Mouse (Mus musculus) retina, adult 2 months (tissue): Measurements from ENCODE around the gene Smn1.
"Not testable (repeated sequence)": the region's sequence is repeated elsewhere in the genome, so short reads cannot be mapped to it uniquely, and the experiment has no call there.

ENCODE experiments used
- DNase-seq: peaks from one replicate; pipeline ENCODE4 v3.0.0-alpha.2; 2012; ENCODE audit warnings: low read depth, low spot score

The Smn1 gene

GRCm38 (mm10) chr13:100124423-100125257 lies at the start of gene Smn1:
Gene Smn1 (plus strand): TSS chr13:100124852.
- peak; percentile 90 for DNase-seq

- DNase-seq: no peak
Measured at GRCm38 (mm10) chr13:100098808-100099207, 25.8 kb upstream of the Smn1 start.

GRCm38 (mm10) chr13:100103052-100103658 lies 21.5 kb upstream of the Smn1 start:
- no peak for DNase-seq

GRCm38 (mm10) chr13:100103748-100104254 lies 20.9 kb upstream of the Smn1 start, which contains the start of gene Bdp1:
Gene Bdp1 (minus strand): TSS chr13:100104070.
- peak; percentile 81 for DNase-seq

DNA sequence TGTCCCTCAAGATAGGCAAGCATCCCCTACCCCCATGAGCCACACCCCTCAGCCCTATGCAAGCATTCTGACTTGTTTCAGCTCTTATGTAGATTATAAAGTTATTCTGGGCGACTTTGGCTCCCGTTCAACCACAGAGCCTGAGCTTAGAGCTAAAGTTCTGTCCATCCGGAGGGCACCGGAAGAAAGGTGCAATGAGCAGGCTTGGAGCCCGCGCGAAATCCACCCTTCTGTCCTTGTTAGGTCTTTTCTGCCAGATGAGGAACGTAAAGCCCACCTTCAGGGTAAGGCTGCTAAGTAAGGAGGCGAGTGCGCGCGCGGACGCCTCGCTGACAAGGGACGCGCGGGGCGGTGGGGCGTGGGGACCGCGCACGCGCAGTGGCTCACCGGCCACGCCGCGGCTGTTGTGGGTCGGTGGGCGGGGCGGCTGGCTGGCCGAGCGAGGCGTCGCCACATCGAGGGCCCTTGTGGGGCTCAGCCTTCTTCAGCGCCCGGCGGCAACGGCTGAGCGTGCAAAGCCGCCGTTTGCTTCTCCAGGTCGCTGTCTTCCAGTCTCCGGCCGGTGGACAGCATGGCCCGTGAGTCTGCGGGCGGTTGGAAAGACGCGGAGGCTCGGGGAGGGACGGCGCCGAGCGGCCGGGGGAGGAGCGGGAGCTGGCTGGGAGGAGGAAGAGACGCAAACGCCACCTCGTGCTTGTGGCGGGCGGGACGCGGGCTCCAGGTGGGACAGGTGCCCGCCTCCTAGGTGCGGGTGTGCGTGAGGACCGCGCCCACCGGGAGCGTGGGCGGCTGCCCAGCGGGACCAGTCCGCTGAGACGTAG lies 16.8 kb upstream of the Smn1 start, which contains the start of gene Serf1:
Gene Serf1 (plus strand): TSS at position 361 of the 821 bp plus-strand sequence.
- DNase-seq: no peak

DNA sequence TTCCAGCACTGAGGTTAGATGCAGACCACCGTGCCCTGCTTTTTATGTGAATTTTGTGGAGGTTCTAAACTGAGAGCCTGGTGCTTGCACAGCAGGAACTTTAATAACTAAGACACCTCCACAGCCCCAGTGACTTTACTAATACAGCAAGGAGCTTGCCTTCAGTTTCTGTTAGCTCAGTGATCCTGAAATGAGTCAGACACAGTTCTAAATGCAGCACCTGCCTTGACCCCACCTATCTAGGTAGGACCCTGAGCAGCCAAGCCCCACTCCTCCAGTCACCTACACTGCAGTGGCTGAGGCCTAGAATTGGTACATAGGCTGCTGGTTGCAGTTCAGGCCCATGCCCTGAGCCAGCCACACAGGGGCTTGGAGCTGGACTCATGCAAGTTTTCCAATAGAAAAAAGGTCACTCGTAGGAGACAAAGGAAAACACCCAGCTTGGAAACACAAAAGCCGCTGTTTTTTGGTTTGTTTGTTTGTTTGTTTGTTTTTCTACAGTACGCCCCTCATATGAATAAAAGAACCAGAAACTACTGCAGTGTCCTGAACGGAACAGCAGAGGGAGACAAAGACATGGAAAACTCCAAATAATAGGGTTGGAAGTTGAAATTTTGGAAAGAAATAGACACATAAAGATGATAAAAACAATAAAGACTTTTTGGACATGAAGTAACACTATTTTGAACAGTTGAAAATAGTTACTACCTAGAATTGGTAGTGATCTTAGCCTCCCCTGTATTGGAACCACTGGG lies 12.3 kb upstream of the Smn1 start:
- no peak for DNase-seq

GRCm38 (mm10) chr13:100123970-100124369 lies 682 bp upstream of the Smn1 start:
- no peak for DNase-seq

DNA sequence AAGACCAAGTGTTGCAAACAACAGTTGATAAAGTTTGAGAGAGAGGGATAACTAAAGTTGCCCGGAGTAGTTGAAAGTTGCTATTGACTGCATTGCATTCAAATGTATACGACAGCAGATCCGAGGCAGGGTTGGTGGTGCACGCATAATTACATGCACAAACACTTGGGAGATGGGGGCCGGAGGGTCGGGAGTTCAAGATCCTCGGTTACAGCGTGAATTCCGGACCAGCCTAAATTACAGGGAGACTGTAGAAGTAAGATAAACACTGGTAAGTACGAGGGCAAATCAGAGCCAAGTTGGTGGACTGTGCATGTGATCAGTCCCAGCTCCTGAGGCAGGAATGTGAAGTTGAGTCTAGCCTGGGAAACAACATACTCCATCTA lies 599 bp downstream of the Smn1 start:
- DNase-seq: no peak

DNA sequence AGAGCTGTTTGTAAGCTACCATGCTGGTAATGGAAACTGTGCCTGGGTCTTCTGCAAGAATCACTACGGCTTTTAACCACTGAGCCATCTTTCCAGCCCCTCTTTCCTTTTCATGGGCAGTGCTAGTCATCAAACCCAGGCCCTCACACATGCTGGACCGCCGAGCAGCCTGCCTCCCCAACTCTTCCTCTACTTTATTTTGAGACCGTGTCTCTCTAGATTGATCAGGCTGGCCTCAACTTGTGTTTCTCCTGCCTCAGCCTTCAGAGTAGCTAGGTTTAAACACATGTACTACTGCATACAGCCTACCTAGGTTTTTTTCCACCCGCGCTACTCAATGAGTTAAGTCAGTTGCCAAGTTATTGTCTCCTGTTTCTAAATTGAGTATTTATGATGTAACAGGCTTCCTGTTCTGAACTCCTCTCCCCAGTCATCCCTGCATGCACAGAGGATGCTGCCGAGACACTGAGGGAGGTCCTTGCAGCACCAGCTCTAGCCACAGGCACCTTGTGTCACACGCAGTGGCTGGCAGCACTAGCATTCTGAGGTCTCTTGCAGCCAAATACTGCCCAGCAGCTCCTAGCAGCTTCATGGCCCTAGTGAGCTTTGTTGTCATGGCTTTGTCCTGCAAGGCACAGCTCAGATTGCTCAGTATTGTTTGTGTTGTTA lies 17.1 kb downstream of the Smn1 start:
- no peak for DNase-seq

- no peak for DNase-seq
Measured at GRCm38 (mm10) chr13:100152659-100153058, 28.0 kb downstream of the Smn1 start.

GRCm38 (mm10) chr13:100156624-100157023 lies 32.0 kb downstream of the Smn1 start:
- DNase-seq: no peak

DNA sequence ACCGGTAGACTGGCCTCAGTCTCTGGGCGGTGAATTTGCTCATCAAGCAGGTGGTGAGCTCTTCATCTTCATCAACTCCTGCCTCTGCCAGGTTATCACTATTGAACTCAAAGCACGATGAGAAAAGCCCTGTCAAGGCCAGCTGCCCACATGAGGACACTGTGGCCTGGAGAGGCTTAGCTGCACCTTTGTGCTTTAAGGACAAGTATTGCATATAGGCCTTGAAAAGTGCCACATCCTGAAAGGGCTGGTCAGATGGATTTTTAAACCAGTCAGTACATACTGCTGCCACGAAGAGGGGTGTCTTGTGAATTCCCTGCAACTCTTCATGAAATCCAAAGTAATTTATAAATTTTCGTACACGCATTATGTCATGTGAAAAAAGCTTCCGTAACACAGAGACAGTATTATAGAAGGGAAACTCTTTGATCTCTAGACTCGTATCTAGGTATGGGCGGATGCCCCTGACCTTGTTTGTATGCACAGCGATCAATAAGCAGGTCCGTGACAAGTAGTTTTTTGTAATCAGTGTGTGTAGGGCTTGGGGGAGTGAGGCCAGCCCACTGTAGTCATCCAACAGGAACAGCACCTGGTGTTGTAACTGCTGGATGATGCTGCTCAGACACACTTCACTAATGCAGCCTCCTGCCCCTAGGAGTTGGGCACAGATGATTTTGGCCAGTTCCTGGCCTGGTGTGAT lies 36.7 kb downstream of the Smn1 start:
- DNase-seq: not testable (repeated sequence)

GRCm38 (mm10) chr13:100162467-100162866 lies 37.8 kb downstream of the Smn1 start:
- DNase-seq: not testable (repeated sequence)

DNA sequence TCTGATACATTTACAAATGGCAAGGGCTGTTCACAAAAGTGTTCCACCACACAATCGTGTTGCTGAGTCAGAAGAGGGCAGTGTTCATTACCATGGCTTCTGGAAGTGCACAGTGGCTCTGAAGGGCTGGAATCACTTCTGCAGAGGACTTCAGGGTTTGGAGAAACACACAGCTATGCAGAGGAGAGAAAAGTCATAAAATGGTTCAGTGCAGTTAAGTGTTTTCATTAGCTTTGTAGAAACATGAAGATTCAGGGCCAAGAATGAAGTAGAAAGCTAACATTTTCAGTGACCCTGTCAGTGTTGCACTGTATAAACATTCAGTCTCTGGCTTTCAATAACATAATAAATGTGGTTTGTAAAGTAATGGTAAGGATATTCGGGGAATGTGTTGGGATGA lies 41.7 kb downstream of the Smn1 start:
- DNase-seq: not testable (repeated sequence)

- not testable (repeated sequence) for DNase-seq
Measured at GRCm38 (mm10) chr13:100174360-100174759, 49.7 kb downstream of the Smn1 start.

- DNase-seq: not testable (repeated sequence)
Measured at GRCm38 (mm10) chr13:100183111-100183510, 58.5 kb downstream of the Smn1 start.
